Mouse (Mus musculus): ENCODE data around the gene Rab29.

DNA sequence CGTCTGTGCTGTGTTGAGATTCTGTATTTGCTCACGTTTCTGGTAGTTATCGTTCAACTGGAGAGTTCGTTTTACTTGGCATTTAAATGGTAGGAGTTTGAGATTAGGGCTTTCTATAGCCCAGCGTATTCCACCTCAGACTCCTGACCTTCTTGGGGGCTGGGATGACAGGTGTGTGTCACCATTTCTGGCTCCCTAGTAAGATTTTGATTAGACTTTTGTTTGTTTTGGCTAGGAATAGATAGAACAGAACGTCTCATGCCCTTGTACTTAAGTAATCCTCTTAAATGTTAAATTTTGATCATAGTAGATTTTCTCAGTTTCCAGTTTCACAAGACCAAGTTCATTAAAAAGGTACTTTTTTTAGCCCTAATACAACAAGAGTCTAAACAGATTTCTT is 50.6 kb downstream of the Rab29 start:
- no peak for TF ChIP-seq CTCF (IDR thresholded peaks at IDR 0.05)
- peak; percentile 25; the same call in 1 of the 2 replicates for TF ChIP-seq EP300 (IDR thresholded peaks at IDR 0.05)

All from lung, postnatal 0 days (tissue).